Mouse (Mus musculus) CH12.LX (cell line): ENCODE results near the gene Tead2.

ENCODE experiments used
- CTCF ChIP-seq, 2 experiments: IDR thresholded peaks in 1 of 2; conservative IDR thresholded peaks in 1 of 2; 2 replicates each; pipeline ENCODE4 v1.5.1; 2011 to 2012; ENCODE audit warnings: low read depth in 2 of 2, low read length in 2 of 2, improper control_type of control experiment in 1 of 2, inconsistent platforms in 1 of 2, mild to moderate bottlenecking in 1 of 2, moderate library complexity in 1 of 2
- POLR2A ChIP-seq: IDR thresholded peaks from 2 replicates; pipeline ENCODE4 v1.6.1; 2011; ENCODE audit warnings: low read depth, mild to moderate bottlenecking, improper control_type of control experiment, low read length
- ZMIZ1 ChIP-seq: IDR thresholded peaks from 2 replicates; pipeline ENCODE4 v1.6.1; 2012; ENCODE audit warnings: low read depth, mild to moderate bottlenecking, inconsistent platforms, low read length, improper control_type of control experiment

DNA sequence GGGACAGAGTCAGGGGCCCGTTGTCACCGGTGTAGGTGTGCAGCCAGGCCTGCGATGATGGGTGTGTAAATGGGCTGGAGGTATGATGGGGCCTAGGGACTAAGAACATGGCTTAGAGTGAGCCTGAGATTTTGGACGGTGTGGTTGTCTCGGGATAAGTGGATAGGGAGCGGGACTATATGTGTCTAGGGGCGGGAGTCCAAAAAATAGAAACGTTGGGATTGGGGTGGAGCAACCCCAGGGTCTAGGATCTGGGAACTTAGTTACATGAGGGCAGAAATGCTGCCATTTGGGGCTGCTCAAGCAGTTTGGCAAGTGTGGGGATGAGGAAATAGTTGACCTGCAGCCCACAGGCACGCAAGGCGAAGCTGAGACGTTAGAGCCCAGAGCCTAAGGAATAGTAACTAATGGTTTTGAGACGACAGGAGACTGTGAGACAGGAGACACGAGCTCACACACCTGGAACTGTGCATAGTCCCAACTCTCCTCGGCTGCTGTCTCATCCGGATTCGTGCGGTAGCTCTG is 20.2 kb downstream of the Tead2 start:
- TF ChIP-seq CTCF (conservative IDR thresholded peaks at IDR 0.05 in 1 of 2, IDR thresholded peaks at IDR 0.05 in 1 of 2; ENCODE audit: low read depth in 2 of 2, low read length in 2 of 2) (no peak), POLR2A (no peak), ZMIZ1 (no peak)
